Mouse (Mus musculus): Measurements from ENCODE around the gene Tlk2.

Gene Tlk2

GRCm38 (mm10) chr11:105312972-105313632 lies 134.5 kb downstream of the Tlk2 start:
- no peak for DNase-seq (ENCODE audit: low spot score in 2 of 2)

GRCm38 (mm10) chr11:105313633-105314014 lies 135.0 kb downstream of the Tlk2 start:
- peak in 1 of 2 experiments; percentile 31 for DNase-seq (ENCODE audit: low spot score in 2 of 2)

DNA sequence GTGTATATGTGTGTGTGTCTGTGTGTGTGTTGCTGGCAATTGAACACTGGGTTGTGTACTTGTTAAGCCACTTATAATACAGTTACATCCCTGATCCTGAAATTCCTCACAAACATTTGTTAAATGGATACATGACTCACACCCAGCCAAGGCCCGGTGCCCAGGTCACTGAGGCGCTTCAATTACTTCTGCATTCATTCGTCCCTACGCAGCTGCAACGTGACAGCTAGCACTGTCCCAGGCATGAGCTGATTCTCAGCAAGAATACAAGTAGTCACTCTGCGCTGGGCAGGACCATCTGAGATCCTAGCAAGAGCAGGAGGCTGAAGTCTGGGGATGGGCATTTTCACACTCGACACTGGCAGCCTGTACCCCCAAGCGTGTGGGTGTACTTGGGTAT lies 136.7 kb downstream of the Tlk2 start:
- no peak for DNase-seq (ENCODE audit: low spot score in 2 of 2)

DNA sequence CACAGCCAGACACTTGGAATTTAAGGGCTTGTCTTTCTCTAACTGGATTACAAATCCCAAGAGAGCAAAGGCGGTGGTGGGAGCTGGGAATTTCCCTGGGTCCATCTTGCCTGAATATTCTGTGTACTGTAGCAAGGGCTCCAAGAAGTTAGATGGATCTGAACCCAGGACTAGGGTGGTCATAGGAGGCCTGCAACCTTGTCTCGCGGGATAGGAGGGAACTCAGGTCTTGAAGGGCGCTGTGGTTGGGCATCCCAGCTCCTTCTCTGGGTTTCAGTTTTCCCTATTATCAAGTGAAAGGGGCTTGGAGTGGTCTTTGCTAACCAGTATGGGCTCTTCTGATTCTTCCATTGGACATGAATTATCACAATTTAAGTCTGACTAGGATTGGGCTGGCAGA lies 137.5 kb downstream of the Tlk2 start:
- no peak for DNase-seq (ENCODE audit: low spot score in 2 of 2)

GRCm38 (mm10) chr11:105317769-105318168 lies 139.2 kb downstream of the Tlk2 start:
- no peak for DNase-seq (ENCODE audit: low spot score in 2 of 2)

GRCm38 (mm10) chr11:105321090-105321489 lies 142.5 kb downstream of the Tlk2 start:
- DNase-seq (ENCODE audit: low spot score in 2 of 2) = no peak

DNA sequence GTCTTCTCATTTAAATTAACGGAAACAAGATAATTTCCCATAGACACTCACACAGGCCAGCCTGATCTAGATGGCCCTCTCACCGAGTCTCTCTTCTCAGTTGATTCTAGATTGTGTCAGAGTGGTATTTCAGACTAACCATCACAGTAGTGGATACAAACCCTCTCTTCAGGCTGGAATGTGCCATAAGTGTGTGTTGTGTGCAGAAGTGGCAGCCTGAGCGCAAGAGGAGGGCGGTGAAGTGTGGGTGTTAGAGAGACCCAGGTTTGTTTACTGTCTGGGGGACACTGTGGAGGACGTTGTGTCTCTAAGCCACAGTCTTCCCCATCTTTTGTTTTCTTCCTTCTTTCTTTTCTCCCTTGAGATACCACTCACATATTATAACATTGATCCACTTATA lies 144.9 kb downstream of the Tlk2 start:
- DNase-seq (ENCODE audit: low spot score in 2 of 2) = no peak

GRCm38 (mm10) chr11:105327101-105327500 lies 148.5 kb downstream of the Tlk2 start:
- no peak for DNase-seq (ENCODE audit: low spot score in 2 of 2)

- peak in 1 of 2 experiments; percentile 40 for DNase-seq (ENCODE audit: low spot score in 2 of 2)
Observed at GRCm38 (mm10) chr11:105329962-105330361, 151.4 kb downstream of the Tlk2 start.

DNA sequence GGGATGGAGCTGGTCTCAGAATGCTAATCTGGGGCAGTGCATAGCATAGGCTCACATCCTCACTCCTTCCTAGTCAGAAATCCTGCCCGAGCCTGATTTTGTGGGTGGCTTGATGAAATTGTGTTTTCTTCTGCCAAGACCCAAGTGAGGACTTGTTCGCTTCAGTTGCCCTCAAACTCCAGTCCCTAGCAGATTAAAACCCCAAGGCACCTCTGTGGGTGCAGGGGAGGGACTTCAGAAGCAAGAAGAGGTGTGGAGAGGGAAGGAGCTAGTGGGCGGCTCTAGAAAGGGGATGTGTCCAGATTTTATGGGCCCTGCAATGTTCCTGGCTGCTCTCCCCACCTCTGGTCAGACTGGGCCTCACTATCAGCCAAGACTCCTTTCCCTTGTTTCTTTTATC lies 152.5 kb downstream of the Tlk2 start:
- no peak for DNase-seq (ENCODE audit: low spot score in 2 of 2)

DNA sequence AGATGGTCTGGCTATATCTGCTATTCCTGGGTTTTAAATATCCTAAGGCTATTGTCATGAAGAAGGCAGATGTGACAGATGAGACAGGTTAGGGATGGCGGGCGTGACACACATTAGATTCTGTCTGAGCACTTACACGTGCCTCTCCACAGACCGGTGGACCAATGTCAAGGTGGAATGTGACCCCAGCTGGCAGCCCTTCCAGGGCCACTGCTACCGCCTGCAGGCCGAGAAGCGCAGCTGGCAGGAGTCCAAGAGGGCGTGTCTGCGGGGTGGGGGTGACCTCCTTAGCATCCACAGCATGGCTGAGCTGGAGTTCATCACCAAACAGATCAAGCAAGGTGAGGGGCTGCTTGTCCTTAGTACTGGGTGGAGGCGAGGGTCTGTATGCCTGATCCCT lies 153.1 kb downstream of the Tlk2 start:
- DNase-seq (ENCODE audit: low spot score in 2 of 2) = no peak

DNA sequence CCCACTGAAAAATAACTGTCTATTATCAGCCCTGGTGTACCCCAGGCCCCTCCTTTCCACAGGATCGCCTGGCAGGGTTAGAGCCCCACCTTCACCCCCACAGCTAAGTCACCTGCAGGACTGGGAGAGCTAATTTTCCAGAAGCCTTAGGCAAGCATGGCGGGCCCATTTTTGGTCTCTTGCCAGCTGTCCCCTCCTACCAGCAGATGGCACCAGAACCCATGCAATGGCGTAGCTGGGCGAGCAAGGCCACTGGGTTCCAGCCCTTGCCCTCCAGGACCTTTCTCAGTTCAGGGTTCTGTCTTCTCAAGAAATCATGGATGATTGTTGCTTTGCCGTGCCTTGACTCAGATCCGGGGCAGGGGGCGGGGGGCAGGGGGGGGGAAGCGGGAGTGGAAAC lies 153.9 kb downstream of the Tlk2 start:
- peak; percentile 67 to 75 for DNase-seq (ENCODE audit: low spot score in 2 of 2)
